Mouse (Mus musculus) cortical plate, adult 2 months (tissue): ENCODE results near the gene Cttnbp2.

Source experiments
- CTCF ChIP-seq: fragments of 200-500 bp; IDR thresholded peaks from 2 replicates; pipeline ENCODE4 v1.5.1; 2011; ENCODE audit warnings: mild to moderate bottlenecking, control low read depth, low read length; ENCODE audit not compliant: insufficient read depth; ENCODE audit errors: extremely low read depth
- POLR2A ChIP-seq: fragments of 200-500 bp; IDR thresholded peaks from 2 replicates; pipeline ENCODE4 v1.6.1; 2011; ENCODE audit warnings: mild to moderate bottlenecking, low read length, control low read depth; ENCODE audit not compliant: insufficient read depth; ENCODE audit errors: extremely low read depth

GRCm38 (mm10) chr6:18360154-18360553, 154.5 kb downstream of the Cttnbp2 start:
- TF ChIP-seq POLR2A (no peak), CTCF (no peak)
